Mouse (Mus musculus): ENCODE data around the gene Ufc1.
"Not testable (repeated sequence)": the region's sequence is repeated elsewhere in the genome, so short reads cannot be mapped to it uniquely, and the experiment has no call there.

The Ufc1 gene

GRCm38 (mm10) chr1:171294298-171295062 is at the start of gene Ufc1:
TSS of gene Ufc1 (minus strand) at chr1:171295024.
- peak; percentile 96 for DNase-seq (ENCODE audit: low read depth)

GRCm38 (mm10) chr1:171343922-171344677 is 49.3 kb upstream of the Ufc1 start:
- DNase-seq (ENCODE audit: low read depth), result peak; percentile 34

- DNase-seq (ENCODE audit: low read depth), result no peak
Measured at GRCm38 (mm10) chr1:171342262-171343207, 47.7 kb upstream of the Ufc1 start.

- DNase-seq (ENCODE audit: low read depth), result no peak
Measured at GRCm38 (mm10) chr1:171330216-171330560, 35.4 kb upstream of the Ufc1 start.

- DNase-seq (ENCODE audit: low read depth), result peak; percentile 60
Measured at GRCm38 (mm10) chr1:171329433-171330215, 34.8 kb upstream of the Ufc1 start.

- DNase-seq (ENCODE audit: low read depth), result peak; percentile 97
Measured at GRCm38 (mm10) chr1:171328839-171329432, 34.1 kb upstream of the Ufc1 start, which contains the start of gene Dedd. TSS of gene Dedd (plus strand) at chr1:171329145.

- no peak for DNase-seq (ENCODE audit: low read depth)
Measured at GRCm38 (mm10) chr1:171328244-171328643, 33.4 kb upstream of the Ufc1 start.

- not testable (repeated sequence) for DNase-seq (ENCODE audit: low read depth)
Measured at GRCm38 (mm10) chr1:171326588-171326987, 31.8 kb upstream of the Ufc1 start.

- DNase-seq (ENCODE audit: low read depth), result no peak
Measured at GRCm38 (mm10) chr1:171325571-171325970, 30.7 kb upstream of the Ufc1 start.

- DNase-seq (ENCODE audit: low read depth), result no peak
Measured at GRCm38 (mm10) chr1:171322012-171322411, 27.2 kb upstream of the Ufc1 start.

- DNase-seq (ENCODE audit: low read depth), result peak; percentile 70
Measured at GRCm38 (mm10) chr1:171321415-171321814, 26.6 kb upstream of the Ufc1 start.

GRCm38 (mm10) chr1:171320151-171320550 is 25.3 kb upstream of the Ufc1 start:
- no peak for DNase-seq (ENCODE audit: low read depth)

- DNase-seq (ENCODE audit: low read depth), result no peak
Measured at GRCm38 (mm10) chr1:171319748-171320147, 24.9 kb upstream of the Ufc1 start.

- DNase-seq (ENCODE audit: low read depth), result no peak
Measured at GRCm38 (mm10) chr1:171309321-171309720, 14.5 kb upstream of the Ufc1 start.

- not testable (repeated sequence) for DNase-seq (ENCODE audit: low read depth)
Measured at GRCm38 (mm10) chr1:171306157-171306556, 11.3 kb upstream of the Ufc1 start.

- no peak for DNase-seq (ENCODE audit: low read depth)
Measured at GRCm38 (mm10) chr1:171298226-171298625, 3.4 kb upstream of the Ufc1 start.

- no peak for DNase-seq (ENCODE audit: low read depth)
Measured at GRCm38 (mm10) chr1:171295063-171295402, 209 bp upstream of the Ufc1 start.

- DNase-seq (ENCODE audit: low read depth), result peak; percentile 66
Measured at GRCm38 (mm10) chr1:171293906-171294297, 922 bp downstream of the Ufc1 start.

- DNase-seq (ENCODE audit: low read depth), result no peak
Measured at GRCm38 (mm10) chr1:171293351-171293750, 1.5 kb downstream of the Ufc1 start.

- DNase-seq (ENCODE audit: low read depth), result no peak
Measured at GRCm38 (mm10) chr1:171288328-171288727, 6.5 kb downstream of the Ufc1 start.

All from 416B (cell line).